Mouse (Mus musculus) limb, embryonic 13.5 days (tissue): ENCODE measurements at regions not wholly inside any gene's neighbourhood (a gene's known extent, or its start where the extent isn't known, plus 50 kb on each side); places are given as distances from the start of the nearest gene placed in this dataset.

Experiments
- ATAC-seq: fragments of 200-750 bp; cut with Nextera tagmentation; 2 replicates; pipeline ENCODE4 v1.8.0; 2017; ENCODE audit warnings: low read depth, moderate number of reproducible peaks, moderate TSS enrichment; ENCODE audit not compliant: low FRiP score
- H3K27ac ChIP-seq: fragments of 300-500 bp; sonication (generic); 2 replicates; pipeline ENCODE4 v1.5.1; 2015; ENCODE audit warnings: inconsistent platforms, mild to moderate bottlenecking, moderate library complexity
- H3K27me3 ChIP-seq: fragments of 300-500 bp; sonication (generic); 2 replicates; pipeline ENCODE4 v1.6.1; 2015; ENCODE audit warnings: mild to moderate bottlenecking, inconsistent platforms
- H3K36me3 ChIP-seq: fragments of 300-500 bp; sonication (generic); 2 replicates; pipeline ENCODE4 v1.6.1; 2015; ENCODE audit warnings: inconsistent platforms, mild to moderate bottlenecking, moderate library complexity
- H3K4me1 ChIP-seq: fragments of 300-500 bp; sonication (generic); 2 replicates; pipeline ENCODE4 v1.6.1; 2015; ENCODE audit warnings: inconsistent platforms
- H3K4me2 ChIP-seq: fragments of 300-500 bp; sonication (generic); replicated peaks from 2 replicates; pipeline ENCODE4 v1.6.1; 2015; ENCODE audit warnings: inconsistent platforms, mild to moderate bottlenecking, moderate library complexity
- H3K4me3 ChIP-seq: fragments of 300-500 bp; sonication (generic); 2 replicates; pipeline ENCODE4 v1.5.1; 2015; ENCODE audit warnings: moderate library complexity, mild to moderate bottlenecking, inconsistent platforms
- H3K9ac ChIP-seq: fragments of 300-500 bp; sonication (generic); 2 replicates; pipeline ENCODE4 v1.6.1; 2015; ENCODE audit warnings: mild to moderate bottlenecking, inconsistent platforms
- H3K9me3 ChIP-seq: fragments of 300-500 bp; sonication (generic); 2 replicates; pipeline ENCODE4 v1.6.1; 2016; ENCODE audit warnings: inconsistent platforms
- WGBS: fragments of 180-500 bp; shearing (Covaris S2); methylation state at CpG from one replicate; pipeline ENCODE4 v1.1.7; 2015; 5-methylcytosine and 5-hydroxymethylcytosine counted together

- Histone ChIP-seq H3K9me3 (no peaks in the 10 kb centered on the region), H3K4me1 (no peaks in the 10 kb centered on the region), H3K9ac (no peak overlapping the region), H3K4me2 (no peak overlapping the region), H3K27me3 (no peaks in the 10 kb centered on the region), H3K27ac (no peak overlapping the region), H3K36me3 (no peaks in the 10 kb centered on the region), H3K4me3 (no peak overlapping the region)
- ATAC-seq, result no peak
- 50% methylated on average over 3 of the region's 3 CpGs for WGBS
Measured at GRCm38 (mm10) chr7:145067366-145067765, 127.6 kb upstream of the Ccnd1 start.

- Histone ChIP-seq H3K27me3 (no peaks in the 10 kb centered on the region), H3K9me3 (peaks cover 5% of the 10 kb centered on the region; the same call in 1 of the 2 replicates), H3K36me3 (no peaks in the 10 kb centered on the region), H3K27ac (no peak overlapping the region), H3K4me1 (peaks cover 18% of the 10 kb centered on the region), H3K4me3 (no peak overlapping the region), H3K4me2 (no peak overlapping the region), H3K9ac (no peak overlapping the region)
- WGBS, result 25% methylated on average over 7 of the region's 7 CpGs
- peak; percentile 60; the same call in 1 of the 2 replicates for ATAC-seq
Measured at GRCm38 (mm10) chr7:145056320-145056719, 116.6 kb upstream of the Ccnd1 start.

GRCm38 (mm10) chr7:145051616-145052015, 111.9 kb upstream of the Ccnd1 start:
- H3K27me3 ChIP-seq, result no peaks in the 10 kb centered on the region
- ATAC-seq, result no peak
- H3K9ac ChIP-seq, result no peak overlapping the region
- peaks cover 5% of the 10 kb centered on the region; the same call in 1 of the 2 replicates for H3K9me3 ChIP-seq
- H3K36me3 ChIP-seq, result no peaks in the 10 kb centered on the region
- no peak overlapping the region for H3K4me2 ChIP-seq
- no peak overlapping the region for H3K27ac ChIP-seq
- H3K4me3 ChIP-seq, result no peak overlapping the region
- peaks cover 20% of the 10 kb centered on the region for H3K4me1 ChIP-seq

- H3K4me1 ChIP-seq, result peaks cover 11% of the 10 kb centered on the region
- H3K4me3 ChIP-seq, result no peak overlapping the region
- H3K9ac ChIP-seq, result no peak overlapping the region
- 89% methylated on average over 3 of the region's 3 CpGs for WGBS
- no peak overlapping the region for H3K27ac ChIP-seq
- H3K27me3 ChIP-seq, result no peaks in the 10 kb centered on the region
- H3K36me3 ChIP-seq, result no peaks in the 10 kb centered on the region
- H3K9me3 ChIP-seq, result peaks cover 5% of the 10 kb centered on the region; the same call in 1 of the 2 replicates
- H3K4me2 ChIP-seq, result no peak overlapping the region
- ATAC-seq, result no peak
Measured at GRCm38 (mm10) chr7:145050729-145051128, 111.0 kb upstream of the Ccnd1 start.

- H3K4me2 ChIP-seq, result no peak overlapping the region
- peaks cover 9% of the 10 kb centered on the region for H3K4me1 ChIP-seq
- H3K9me3 ChIP-seq, result no peaks in the 10 kb centered on the region
- no peaks in the 10 kb centered on the region for H3K27me3 ChIP-seq
- H3K9ac ChIP-seq, result no peak overlapping the region
- no peak for ATAC-seq
- no peak overlapping the region for H3K27ac ChIP-seq
- 88% methylated on average over 5 of the region's 5 CpGs for WGBS
- H3K4me3 ChIP-seq, result no peak overlapping the region
- no peaks in the 10 kb centered on the region for H3K36me3 ChIP-seq
Measured at GRCm38 (mm10) chr7:145048481-145048877, 108.8 kb upstream of the Ccnd1 start.

- H3K4me1 ChIP-seq, result peaks cover 9% of the 10 kb centered on the region
- H3K4me3 ChIP-seq, result no peak overlapping the region
- no peak overlapping the region for H3K4me2 ChIP-seq
- no peak overlapping the region for H3K9ac ChIP-seq
- no peak for ATAC-seq
- H3K27ac ChIP-seq, result 0 out of 2 replicates have a peak overlapping the region, but pooled peaks have one; percentile 16
- no peaks in the 10 kb centered on the region for H3K27me3 ChIP-seq
- H3K9me3 ChIP-seq, result no peaks in the 10 kb centered on the region
- 51% methylated on average over 7 of the region's 7 CpGs for WGBS
- H3K36me3 ChIP-seq, result no peaks in the 10 kb centered on the region
Measured at GRCm38 (mm10) chr7:145047771-145048480, 108.2 kb upstream of the Ccnd1 start.

- 56% methylated on average over 1 of the region's 1 CpGs for WGBS
- H3K4me1 ChIP-seq, result peaks cover 9% of the 10 kb centered on the region
- no peak overlapping the region for H3K27ac ChIP-seq
- no peaks in the 10 kb centered on the region for H3K27me3 ChIP-seq
- no peaks in the 10 kb centered on the region for H3K36me3 ChIP-seq
- no peak overlapping the region for H3K9ac ChIP-seq
- no peak overlapping the region for H3K4me2 ChIP-seq
- H3K9me3 ChIP-seq, result no peaks in the 10 kb centered on the region
- H3K4me3 ChIP-seq, result no peak overlapping the region
- no peak for ATAC-seq
Measured at GRCm38 (mm10) chr7:145045230-145045629, 105.5 kb upstream of the Ccnd1 start.

GRCm38 (mm10) chr7:145043455-145044149, 103.9 kb upstream of the Ccnd1 start:
- no peak overlapping the region for H3K4me3 ChIP-seq
- no peaks in the 10 kb centered on the region for H3K9me3 ChIP-seq
- H3K27ac ChIP-seq, result no peak overlapping the region
- H3K27me3 ChIP-seq, result no peaks in the 10 kb centered on the region
- H3K9ac ChIP-seq, result no peak overlapping the region
- 37% methylated on average over 7 of the region's 7 CpGs for WGBS
- no peaks in the 10 kb centered on the region for H3K36me3 ChIP-seq
- no peak for ATAC-seq
- peaks cover 9% of the 10 kb centered on the region for H3K4me1 ChIP-seq
- H3K4me2 ChIP-seq, result no peak overlapping the region

- Histone ChIP-seq H3K27me3 (no peaks in the 10 kb centered on the region), H3K9me3 (no peaks in the 10 kb centered on the region), H3K4me2 (no peak overlapping the region), H3K4me1 (no peaks in the 10 kb centered on the region), H3K36me3 (no peaks in the 10 kb centered on the region), H3K4me3 (no peak overlapping the region), H3K27ac (no peak overlapping the region), H3K9ac (no peak overlapping the region)
- WGBS, result 81% methylated on average over 8 of the region's 8 CpGs
- ATAC-seq, result no peak
Measured at GRCm38 (mm10) chr7:145040871-145041270, 101.1 kb upstream of the Ccnd1 start.

- Histone ChIP-seq H3K36me3 (no peaks in the 10 kb centered on the region), H3K9ac (no peak overlapping the region), H3K4me2 (no peak overlapping the region), H3K27me3 (no peaks in the 10 kb centered on the region), H3K4me3 (no peak overlapping the region), H3K27ac (no peak overlapping the region), H3K4me1 (peaks cover 21% of the 10 kb centered on the region), H3K9me3 (no peaks in the 10 kb centered on the region)
- 50% methylated on average over 1 of the region's 1 CpGs for WGBS
- no peak for ATAC-seq
Measured at GRCm38 (mm10) chr7:145034385-145034784, 94.7 kb upstream of the Ccnd1 start.

GRCm38 (mm10) chr7:145031275-145031674, 91.5 kb upstream of the Ccnd1 start:
- 6% methylated on average over 7 of the region's 7 CpGs for whole genome bisulfite sequencing
- Histone ChIP-seq H3K4me3 (peak overlapping the region; percentile 36), H3K4me1 (peaks cover 21% of the 10 kb centered on the region), H3K27me3 (no peaks in the 10 kb centered on the region), H3K4me2 (peak overlapping the region; percentile 75), H3K9me3 (no peaks in the 10 kb centered on the region), H3K27ac (peak overlapping the region; percentile 70), H3K36me3 (no peaks in the 10 kb centered on the region), H3K9ac (0 out of 2 replicates have a peak overlapping the region, but pooled peaks have one; percentile 25)
- ATAC-seq, result peak; percentile 30

- Histone ChIP-seq H3K4me3 (peak overlapping the region; percentile 36), H3K27me3 (no peaks in the 10 kb centered on the region), H3K27ac (peak overlapping the region; percentile 86), H3K36me3 (no peaks in the 10 kb centered on the region), H3K4me2 (peak overlapping the region; percentile 75), H3K9ac (peak overlapping the region; percentile 61), H3K9me3 (no peaks in the 10 kb centered on the region), H3K4me1 (peaks cover 24% of the 10 kb centered on the region)
- WGBS, result under 1% methylated on average over 22 of the region's 22 CpGs
- ATAC-seq, result peak; percentile 95
Measured at GRCm38 (mm10) chr7:145030635-145031141, 91.0 kb upstream of the Ccnd1 start.
